Mouse (Mus musculus) ES-CJ7 (cell line): ENCODE data around the gene Zdbf2.

Source experiments
- DNase-seq: peaks from one replicate; pipeline ENCODE4 v3.0.0; 2011; ENCODE audit warnings: low read depth, low spot score

Gene Zdbf2

GRCm38 (mm10) chr1:63263671-63264070 lies 9.4 kb upstream of the Zdbf2 start:
- no peak for DNase-seq

GRCm38 (mm10) chr1:63265461-63265860 lies 7.6 kb upstream of the Zdbf2 start:
- DNase-seq: no peak

GRCm38 (mm10) chr1:63266121-63266520 lies 6.9 kb upstream of the Zdbf2 start:
- no peak for DNase-seq

DNA sequence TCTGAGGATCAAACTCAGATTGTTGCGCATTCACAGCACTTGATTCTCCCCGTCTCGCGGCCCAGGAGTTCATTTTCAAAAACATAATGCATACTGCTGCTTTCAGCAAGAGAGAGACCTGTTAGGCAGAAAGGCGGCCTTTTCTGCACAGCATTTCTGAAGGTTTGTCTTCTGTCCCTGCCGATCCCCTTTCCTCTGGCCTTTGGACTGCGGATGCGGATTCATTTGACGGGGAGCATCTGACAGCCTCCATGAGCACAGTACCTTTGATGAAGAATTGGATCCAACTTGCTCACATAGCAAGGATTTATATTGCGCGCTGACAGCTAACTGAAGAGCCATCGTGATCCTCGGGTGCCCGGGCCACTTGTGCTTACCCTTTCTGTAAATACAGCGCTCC lies 6.3 kb upstream of the Zdbf2 start:
- DNase-seq: no peak

GRCm38 (mm10) chr1:63272125-63272675 lies 865 bp upstream of the Zdbf2 start:
- peak; percentile 27 for DNase-seq

- DNase-seq: peak; percentile 35
Measured at GRCm38 (mm10) chr1:63273339-63273951, 380 bp downstream of the Zdbf2 start.

DNA sequence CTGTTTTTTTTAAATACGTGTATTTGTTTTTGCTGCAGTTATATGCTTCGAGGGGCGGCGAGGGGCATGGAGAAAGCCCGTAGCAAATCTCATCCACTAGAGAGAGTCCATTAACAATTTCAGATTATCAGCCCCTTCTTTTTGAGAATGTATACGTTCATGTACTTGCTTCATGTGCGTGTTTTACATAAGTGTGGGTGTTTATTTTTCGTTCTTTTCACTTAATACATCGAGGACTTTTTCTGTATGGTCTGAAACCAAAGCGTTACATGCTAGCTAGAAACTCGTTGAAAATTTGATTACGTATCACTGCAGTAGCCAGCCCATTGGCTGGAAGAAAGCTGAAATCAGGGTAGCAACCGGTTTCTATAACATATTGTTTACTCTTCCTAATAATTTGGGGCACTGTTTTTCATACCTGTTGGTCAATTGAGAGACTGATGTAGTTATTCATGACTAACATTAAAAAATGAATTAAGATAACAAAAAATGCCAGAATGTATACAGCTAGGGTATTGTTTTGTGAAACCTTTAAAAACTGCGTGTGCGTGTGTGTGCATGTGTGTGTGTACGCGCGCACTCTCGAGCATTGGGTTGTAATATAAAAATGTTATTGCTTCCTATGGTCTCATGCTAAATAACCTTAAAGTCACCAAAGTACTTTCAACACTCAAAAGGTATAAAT lies 1.1 kb downstream of the Zdbf2 start:
- DNase-seq: no peak

DNA sequence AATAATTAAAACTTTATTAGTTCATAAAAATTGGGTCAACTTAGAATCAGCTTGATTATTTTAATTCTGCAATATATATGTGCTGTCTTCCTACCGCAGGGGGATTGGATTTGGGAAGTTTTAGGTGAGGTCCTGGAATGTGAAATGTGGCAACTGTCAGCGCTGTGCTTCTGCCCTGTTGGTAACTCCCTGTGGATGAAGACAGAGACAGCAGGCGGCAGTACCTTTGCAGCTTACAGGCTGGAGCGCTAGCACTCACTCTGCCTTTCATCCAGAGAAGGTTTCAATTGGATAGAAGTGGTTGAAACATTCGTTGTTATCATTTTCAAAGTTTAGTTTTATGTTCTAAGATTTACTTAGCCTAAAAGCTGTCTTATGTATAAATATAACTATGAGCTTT lies 5.0 kb downstream of the Zdbf2 start:
- DNase-seq: peak; percentile 32

GRCm38 (mm10) chr1:63293965-63294364 lies 20.9 kb downstream of the Zdbf2 start:
- DNase-seq: no peak

- DNase-seq: peak; percentile 60
Measured at GRCm38 (mm10) chr1:63309661-63310060, 36.6 kb downstream of the Zdbf2 start.

- peak; percentile 88 for DNase-seq
Measured at GRCm38 (mm10) chr1:63323565-63324132, 50.6 kb downstream of the Zdbf2 start.
